Mouse (Mus musculus): Measurements from ENCODE around the gene Ms4a4d. TPM values are rescaled to one million over a fixed set of nuclear protein-coding genes. Genes with fewer than 3 reads are reported as not detected.
"Not testable (repeated sequence)": the region's sequence is repeated elsewhere in the genome, so short reads cannot be mapped to it uniquely, and the experiment has no call there.

Gene Ms4a4d
- polyA plus RNA-seq, 1 experiment = not detected

DNA sequence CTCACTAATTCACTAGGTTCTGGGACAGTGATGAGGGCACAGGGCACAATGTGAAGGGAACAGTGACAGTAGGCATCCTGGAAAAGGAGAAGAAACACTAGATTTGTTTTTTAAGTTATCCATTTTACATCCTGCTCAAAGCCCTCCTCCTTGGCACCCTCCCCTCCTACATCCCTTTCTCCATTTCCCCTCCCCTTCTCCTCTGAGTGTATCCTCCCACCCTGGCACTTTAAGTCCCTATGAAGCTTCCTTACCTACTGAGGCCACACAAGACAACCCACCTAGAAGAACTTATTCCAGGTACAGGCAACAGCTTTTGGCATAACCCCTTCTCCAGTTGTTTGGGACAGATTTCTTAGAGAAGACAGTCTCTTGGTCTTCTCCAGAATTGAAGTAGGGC is 20.4 kb upstream of the Ms4a4d start, which contains the start of gene Ms4a6b:
Ms4a6b (plus strand) TSS at position 267 of the 400 bp plus-strand sequence.
- no peaks in the 10 kb centered on the region for H3K9me3 ChIP-seq (ENCODE audit: control insufficient read depth, low read length)
- H3K4me3 ChIP-seq (replicated peaks) = no peak within 1 kb of the TSS
- TF ChIP-seq GATA1 (IDR thresholded peaks at IDR 0.05; ENCODE audit: low read length) (no peak), TAL1 (IDR thresholded peaks at IDR 0.05; ENCODE audit: low read length) (no peak)
- no peaks in the 10 kb centered on the region for H3K36me3 ChIP-seq (ENCODE audit: control insufficient read depth)
- H3K27me3 ChIP-seq (ENCODE audit: control insufficient read depth) = no peaks in the 10 kb centered on the region
- H3K4me1 ChIP-seq (ENCODE audit: control insufficient read depth) = no peaks in the 10 kb centered on the region

DNA sequence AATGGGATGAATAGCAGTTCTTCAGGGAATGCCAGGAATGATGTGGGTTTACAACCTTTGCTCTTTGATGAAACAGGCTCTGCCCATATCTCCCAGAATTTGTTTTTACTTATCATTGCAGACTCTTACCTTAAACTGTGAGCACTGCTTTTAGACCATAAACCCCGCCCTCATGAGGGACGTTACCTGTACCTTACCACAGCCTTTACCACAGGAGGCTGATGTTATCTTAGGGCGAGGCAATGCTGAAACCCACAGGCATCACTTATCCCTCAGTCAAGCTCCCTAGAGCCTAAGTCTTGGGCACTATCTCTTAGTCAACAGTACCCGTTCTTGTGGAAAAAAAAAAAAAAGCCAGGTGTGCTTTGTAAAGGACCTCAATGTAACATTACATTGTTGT is 19.8 kb upstream of the Ms4a4d start:
- Histone ChIP-seq H3K36me3 (ENCODE audit: control insufficient read depth) (no peaks in the 10 kb centered on the region), H3K4me3 (replicated peaks) (no peak overlapping the region), H3K27me3 (ENCODE audit: control insufficient read depth) (no peaks in the 10 kb centered on the region), H3K4me1 (ENCODE audit: control insufficient read depth) (no peaks in the 10 kb centered on the region), H3K9me3 (ENCODE audit: control insufficient read depth, low read length) (no peaks in the 10 kb centered on the region)
- no peak for TF ChIP-seq GATA1 (IDR thresholded peaks at IDR 0.05; ENCODE audit: low read length)
- no peak for TF ChIP-seq TAL1 (IDR thresholded peaks at IDR 0.05; ENCODE audit: low read length)

DNA sequence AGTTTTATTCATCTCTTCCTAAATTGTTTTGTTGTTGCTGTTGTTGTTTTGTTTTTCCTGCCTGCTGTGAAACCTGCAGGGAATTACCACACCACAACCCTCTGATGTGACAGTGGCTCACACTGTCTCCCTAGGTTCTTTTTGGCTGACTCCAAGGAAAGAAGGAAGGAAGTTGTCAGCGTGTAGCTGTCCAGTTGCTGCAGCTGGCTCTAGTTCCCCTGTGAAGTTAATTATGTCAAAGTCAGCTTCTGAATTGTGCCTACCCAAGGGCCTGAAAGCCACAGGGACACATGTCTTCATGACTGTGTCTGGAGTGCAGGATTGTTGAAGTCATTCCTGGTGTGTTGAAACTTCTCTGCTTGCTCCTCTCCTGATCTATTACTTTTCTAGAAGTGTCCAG is 19.2 kb upstream of the Ms4a4d start:
- H3K4me3 ChIP-seq (replicated peaks); H3K36me3 ChIP-seq (ENCODE audit: control insufficient read depth); H3K9me3 ChIP-seq (ENCODE audit: control insufficient read depth, low read length); H3K27me3 ChIP-seq (ENCODE audit: control insufficient read depth); H3K4me1 ChIP-seq (ENCODE audit: control insufficient read depth): not testable (repeated sequence)

DNA sequence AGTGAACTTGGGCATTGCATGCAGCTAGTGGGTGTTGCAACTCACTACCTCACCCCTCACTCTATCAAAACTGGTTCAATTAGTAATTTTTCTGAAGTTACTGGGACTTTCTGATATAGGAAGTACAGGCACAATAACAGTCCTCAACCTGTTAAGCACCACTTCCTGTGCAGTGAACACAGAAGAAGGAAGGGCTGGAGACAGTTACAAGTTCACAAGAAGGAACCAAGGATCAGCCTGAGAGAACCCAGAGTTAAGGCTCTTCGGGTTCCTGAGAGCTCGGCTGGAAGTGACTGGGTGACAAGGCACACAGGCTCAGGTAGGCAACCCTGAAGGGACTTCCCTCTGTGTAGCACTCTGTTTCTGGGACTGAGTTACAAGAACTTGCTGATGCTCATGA is 18.2 kb upstream of the Ms4a4d start:
- not testable (repeated sequence) for H3K27me3 ChIP-seq (ENCODE audit: control insufficient read depth); H3K4me3 ChIP-seq (replicated peaks); H3K36me3 ChIP-seq (ENCODE audit: control insufficient read depth); H3K9me3 ChIP-seq (ENCODE audit: control insufficient read depth, low read length); H3K4me1 ChIP-seq (ENCODE audit: control insufficient read depth)

DNA sequence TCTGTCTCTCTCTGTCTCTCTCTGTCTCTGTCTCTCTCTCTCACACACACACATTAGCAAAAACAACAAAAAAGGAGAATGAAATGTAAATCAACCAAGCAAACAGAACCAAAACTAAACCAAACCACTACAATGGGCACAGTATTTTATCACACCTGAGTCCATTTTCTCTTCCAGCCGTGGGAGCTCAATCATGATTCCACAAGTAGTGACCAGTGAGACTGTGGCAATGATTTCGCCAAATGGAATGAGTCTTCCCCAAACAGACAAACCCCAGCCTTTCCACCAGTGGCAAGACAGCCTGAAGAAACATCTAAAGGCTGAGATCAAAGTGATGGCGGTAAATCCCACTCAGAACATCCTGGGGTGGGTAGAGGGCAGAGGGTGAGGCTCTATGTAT is 16.5 kb upstream of the Ms4a4d start:
- TF ChIP-seq GATA1 (IDR thresholded peaks at IDR 0.05; ENCODE audit: low read length) (no peak), TAL1 (IDR thresholded peaks at IDR 0.05; ENCODE audit: low read length) (no peak)
- Histone ChIP-seq H3K27me3 (ENCODE audit: control insufficient read depth) (no peaks in the 10 kb centered on the region), H3K9me3 (ENCODE audit: control insufficient read depth, low read length) (no peaks in the 10 kb centered on the region), H3K36me3 (ENCODE audit: control insufficient read depth) (no peaks in the 10 kb centered on the region), H3K4me1 (ENCODE audit: control insufficient read depth) (no peaks in the 10 kb centered on the region), H3K4me3 (replicated peaks) (no peak overlapping the region)

DNA sequence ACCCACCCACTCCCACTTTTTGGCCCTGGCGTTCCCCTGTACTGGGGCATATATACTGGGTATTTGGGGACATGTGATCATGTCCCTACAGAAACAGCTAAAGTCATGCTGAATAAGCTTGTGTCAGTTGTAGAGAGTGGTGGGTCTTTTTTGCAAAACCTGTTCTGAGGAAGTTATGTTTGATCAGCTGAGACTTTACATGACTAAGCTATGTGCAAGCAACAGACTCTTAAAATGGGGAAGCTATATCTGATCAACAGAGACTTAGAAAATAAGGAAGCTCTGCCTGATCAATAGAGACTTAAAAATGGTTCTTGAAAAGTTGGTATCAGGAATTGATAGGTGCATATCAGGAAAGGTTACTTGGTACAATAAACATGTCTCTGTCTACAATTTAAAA is 3.2 kb upstream of the Ms4a4d start:
- Histone ChIP-seq H3K4me1 (ENCODE audit: control insufficient read depth) (no peaks in the 10 kb centered on the region), H3K4me3 (replicated peaks) (no peak overlapping the region), H3K36me3 (ENCODE audit: control insufficient read depth) (no peaks in the 10 kb centered on the region), H3K9me3 (ENCODE audit: control insufficient read depth, low read length) (no peaks in the 10 kb centered on the region), H3K27me3 (ENCODE audit: control insufficient read depth) (no peaks in the 10 kb centered on the region)
- TF ChIP-seq TAL1 (IDR thresholded peaks at IDR 0.05; ENCODE audit: low read length) = no peak
- no peak for TF ChIP-seq GATA1 (IDR thresholded peaks at IDR 0.05; ENCODE audit: low read length)

DNA sequence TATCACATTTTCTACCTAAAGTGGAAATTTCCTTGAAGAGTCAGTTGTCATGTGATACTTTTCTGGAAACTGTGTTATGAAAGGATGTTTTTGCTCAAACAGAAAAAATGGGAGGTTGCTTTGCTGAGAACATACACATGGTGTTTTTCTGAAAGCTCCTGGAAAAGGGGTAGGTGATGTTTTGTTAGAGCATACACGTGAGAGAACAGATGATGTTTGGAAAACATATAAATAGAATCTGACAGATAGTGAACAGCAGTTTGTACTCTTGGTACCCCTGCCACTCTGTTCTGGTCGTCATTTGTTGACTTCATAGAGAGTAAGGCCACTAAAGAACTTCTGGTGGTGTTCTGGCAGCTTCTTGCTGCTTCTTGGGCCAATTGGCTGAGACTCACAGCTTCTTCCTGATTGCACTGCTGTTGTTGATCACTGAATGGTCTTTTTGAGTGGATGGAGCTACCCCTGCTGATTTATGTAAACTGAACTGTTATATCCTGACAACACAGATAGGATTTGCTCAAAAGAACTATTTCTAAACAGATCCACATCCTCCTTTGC is 2.6 kb upstream of the Ms4a4d start:
- H3K36me3 ChIP-seq (ENCODE audit: control insufficient read depth) = no peaks in the 10 kb centered on the region
- H3K4me3 ChIP-seq (replicated peaks) = no peak overlapping the region
- no peak for TF ChIP-seq GATA1 (IDR thresholded peaks at IDR 0.05; ENCODE audit: low read length)
- TF ChIP-seq TAL1 (IDR thresholded peaks at IDR 0.05; ENCODE audit: low read length) = no peak
- no peaks in the 10 kb centered on the region for H3K27me3 ChIP-seq (ENCODE audit: control insufficient read depth)
- H3K9me3 ChIP-seq (ENCODE audit: control insufficient read depth, low read length) = no peaks in the 10 kb centered on the region
- no peaks in the 10 kb centered on the region for H3K4me1 ChIP-seq (ENCODE audit: control insufficient read depth)

DNA sequence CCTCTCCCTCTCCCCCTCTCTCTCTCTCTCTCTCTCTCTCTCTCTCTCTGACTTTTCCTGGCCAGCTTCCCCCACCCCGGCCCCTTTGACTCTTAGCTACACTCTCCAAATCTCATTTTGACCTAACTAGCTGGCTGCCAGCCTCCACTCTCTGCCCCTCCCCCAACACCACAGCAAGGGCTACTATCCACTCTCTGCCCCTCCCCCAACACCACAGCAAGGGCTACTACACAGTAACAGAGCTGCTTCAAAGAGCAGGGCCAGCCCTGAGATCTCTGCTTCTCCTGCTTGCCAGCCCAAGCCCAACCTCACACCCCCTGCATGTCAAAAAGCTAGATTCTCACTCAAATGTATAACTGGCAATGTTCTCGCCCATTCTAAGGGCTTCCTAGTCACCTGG is 735 bp downstream of the Ms4a4d start:
- Histone ChIP-seq H3K4me1 (ENCODE audit: control insufficient read depth) (no peaks in the 10 kb centered on the region), H3K27me3 (ENCODE audit: control insufficient read depth) (no peaks in the 10 kb centered on the region), H3K4me3 (replicated peaks) (no peak overlapping the region), H3K36me3 (ENCODE audit: control insufficient read depth) (no peaks in the 10 kb centered on the region), H3K9me3 (ENCODE audit: control insufficient read depth, low read length) (no peaks in the 10 kb centered on the region)
- TF ChIP-seq GATA1 (IDR thresholded peaks at IDR 0.05; ENCODE audit: low read length) (no peak), TAL1 (IDR thresholded peaks at IDR 0.05; ENCODE audit: low read length) (no peak)

DNA sequence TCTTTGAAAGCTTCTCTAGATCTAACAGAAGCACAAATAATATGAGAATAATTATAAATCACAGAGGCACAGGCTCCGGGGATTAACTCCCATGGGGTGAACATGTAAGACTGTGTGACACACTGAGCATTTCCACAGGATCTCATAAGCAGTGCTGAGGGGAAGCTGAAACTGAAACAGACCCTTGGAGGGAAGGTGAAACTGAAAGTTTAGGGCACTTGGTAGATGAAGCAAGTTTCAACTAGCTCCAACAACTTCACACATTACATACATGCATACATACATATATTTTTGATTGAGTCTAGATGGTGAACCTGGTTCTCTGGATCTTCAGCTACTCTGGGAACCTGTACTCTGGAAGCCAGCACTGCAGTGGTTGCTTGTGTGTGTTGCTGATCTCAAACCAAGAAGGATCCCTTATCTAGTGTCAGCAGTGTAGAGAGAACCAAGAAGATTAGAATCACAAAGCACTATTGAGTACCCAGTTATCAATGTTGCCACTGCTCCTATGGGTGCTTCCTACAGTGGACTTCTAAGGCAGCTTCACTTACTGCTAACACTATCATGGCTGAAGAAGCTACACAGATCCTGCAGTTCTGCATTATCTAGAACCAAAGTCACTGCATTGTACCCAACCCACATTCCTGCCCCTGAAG is 3.7 kb downstream of the Ms4a4d start:
- H3K36me3 ChIP-seq (ENCODE audit: control insufficient read depth); H3K9me3 ChIP-seq (ENCODE audit: control insufficient read depth, low read length); H3K4me3 ChIP-seq (replicated peaks); H3K4me1 ChIP-seq (ENCODE audit: control insufficient read depth); H3K27me3 ChIP-seq (ENCODE audit: control insufficient read depth): not testable (repeated sequence)

DNA sequence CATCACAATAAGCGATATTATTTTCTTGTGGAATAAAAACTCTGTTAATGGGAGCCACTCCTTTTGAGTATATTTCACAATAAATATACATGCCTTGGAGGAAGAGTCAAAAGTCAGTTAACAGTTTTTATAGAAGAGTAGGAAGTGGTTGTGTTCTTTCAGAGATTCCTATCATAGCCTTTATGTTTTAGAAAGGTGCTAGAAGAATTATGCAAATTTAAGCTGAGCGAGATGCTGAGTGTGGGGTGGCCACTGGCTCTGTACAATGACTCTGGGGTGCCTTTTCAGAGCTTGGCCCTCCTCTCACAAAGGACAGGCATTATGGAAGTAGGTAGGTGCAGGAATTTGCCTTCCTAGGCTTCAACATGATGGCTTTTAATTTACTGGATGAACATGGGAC is 7.8 kb downstream of the Ms4a4d start:
- H3K4me3 ChIP-seq (replicated peaks) = not testable (repeated sequence)

More for the DNA sequence above, 7.8 kb downstream of the Ms4a4d start:
- not testable (repeated sequence) for H3K4me1 ChIP-seq (ENCODE audit: control insufficient read depth); H3K27me3 ChIP-seq (ENCODE audit: control insufficient read depth); H3K36me3 ChIP-seq (ENCODE audit: control insufficient read depth); H3K9me3 ChIP-seq (ENCODE audit: control insufficient read depth, low read length)

All from erythroblast, embryonic 14.5 days (primary cell).